Mouse (Mus musculus): ENCODE results near the gene Pes1. TPM values are rescaled to one million over a fixed set of nuclear protein-coding genes. Genes with fewer than 3 reads are reported as not detected.

Pes1 gene
- polyA plus RNA-seq, 1 experiment from 2014 or later: 73.8 TPM

DNA sequence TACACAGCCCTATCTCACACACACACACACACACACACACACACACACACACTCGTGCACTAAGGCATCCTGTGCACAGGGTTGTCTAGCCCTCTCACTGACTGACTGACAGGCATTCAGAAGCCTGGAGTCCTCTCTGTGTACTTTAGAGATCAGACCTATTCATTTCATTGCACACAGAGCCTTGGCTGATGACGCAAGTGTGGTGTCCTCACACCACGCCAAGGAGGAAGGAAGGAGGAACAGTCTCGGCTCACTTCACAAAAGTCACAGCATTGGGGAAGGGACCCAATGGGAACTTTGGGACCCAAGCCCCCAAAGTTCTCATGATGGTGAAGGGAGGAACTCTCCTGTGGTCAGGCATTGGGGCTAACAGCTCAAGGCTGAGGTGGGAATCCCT lies 33.8 kb upstream of the Pes1 start:
- no peak overlapping the region for H3K27ac ChIP-seq (ENCODE audit: low read length)
- 67% methylated on average over 4 of the region's 4 CpGs for WGBS
- H3K27me3 ChIP-seq (ENCODE audit: control insufficient read depth, insufficient read depth, low read length): no peaks in the 10 kb centered on the region
- H3K9me3 ChIP-seq (replicated peaks; ENCODE audit: control insufficient read depth, low read length): no peaks in the 10 kb centered on the region
- no peak overlapping the region for H3K4me3 ChIP-seq (replicated peaks; ENCODE audit: low read length)
- H3K4me2 ChIP-seq (ENCODE audit: low read depth, low read length): no peak overlapping the region
- no peak for ATAC-seq (ENCODE audit: insufficient read depth, low FRiP score)
- no peak overlapping the region for H3K9ac ChIP-seq (ENCODE audit: low read length)
- H3K4me1 ChIP-seq (ENCODE audit: control insufficient read depth, insufficient read depth, low read length): peaks cover 9% of the 10 kb centered on the region
- H3K36me3 ChIP-seq (ENCODE audit: control insufficient read depth, insufficient read depth, low read length): no peaks in the 10 kb centered on the region

- Histone ChIP-seq H3K9me3 (replicated peaks; ENCODE audit: control insufficient read depth, low read length) (no peaks in the 10 kb centered on the region), H3K4me2 (ENCODE audit: low read depth, low read length) (peak overlapping the region; percentile 74), H3K4me1 (ENCODE audit: control insufficient read depth, insufficient read depth, low read length) (peaks cover 9% of the 10 kb centered on the region), H3K4me3 (replicated peaks; ENCODE audit: low read length) (peak overlapping the region; percentile 58), H3K9ac (ENCODE audit: low read length) (peak overlapping the region; percentile 72), H3K36me3 (ENCODE audit: control insufficient read depth, insufficient read depth, low read length) (no peaks in the 10 kb centered on the region), H3K27me3 (ENCODE audit: control insufficient read depth, insufficient read depth, low read length) (no peaks in the 10 kb centered on the region), H3K27ac (ENCODE audit: low read length) (no peak overlapping the region)
- ATAC-seq (ENCODE audit: insufficient read depth, low FRiP score): no peak
- WGBS: 25% methylated on average over 6 of the region's 6 CpGs
Observed at GRCm38 (mm10) chr11:3930931-3931330, 32.8 kb upstream of the Pes1 start.

DNA sequence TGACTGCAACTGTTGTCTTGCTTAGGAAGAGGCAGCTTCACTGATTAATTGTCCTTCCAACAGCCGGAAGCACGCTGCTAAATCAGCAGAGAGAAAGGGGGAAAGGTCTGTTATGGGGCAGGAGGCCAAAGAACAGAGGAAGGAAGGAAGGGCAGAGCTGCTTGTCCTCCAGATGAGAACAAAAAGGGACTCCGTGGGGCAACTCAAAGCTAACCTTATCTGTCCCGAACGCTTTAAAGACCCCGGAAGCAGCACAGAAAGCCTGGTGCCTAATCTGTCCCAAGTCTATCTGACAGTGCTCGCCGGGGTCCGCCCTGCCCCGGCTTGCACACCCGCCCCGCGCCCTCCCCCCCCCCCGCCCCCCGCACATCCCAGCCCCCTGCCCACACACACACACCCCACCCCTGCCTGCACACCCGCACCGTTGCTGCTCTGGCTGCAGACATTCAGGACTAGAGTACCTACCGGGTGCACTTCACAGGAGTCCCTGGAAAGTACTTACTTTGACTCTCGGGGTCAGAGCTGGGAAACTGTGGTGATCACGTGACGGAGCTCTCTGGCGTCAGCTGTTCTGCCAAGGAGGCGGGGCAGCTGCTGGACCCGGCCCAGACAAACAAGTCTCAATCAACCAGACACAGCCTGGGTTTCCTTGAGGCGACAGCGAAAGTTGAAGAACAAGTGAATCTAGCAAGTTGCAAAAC lies 32.1 kb upstream of the Pes1 start, which contains the start of gene Tcn2:
TSS of gene Tcn2 (minus strand) at position 649 of the 701 bp plus-strand sequence.
- H3K9me3 ChIP-seq (replicated peaks; ENCODE audit: control insufficient read depth, low read length): no peaks in the 10 kb centered on the region
- H3K4me3 ChIP-seq (replicated peaks; ENCODE audit: low read length): peak within 1 kb of the TSS; percentile 58
- H3K4me1 ChIP-seq (ENCODE audit: control insufficient read depth, insufficient read depth, low read length): peaks cover 9% of the 10 kb centered on the region
- WGBS: under 1% methylated on average over 22 of the region's 26 CpGs
- H3K36me3 ChIP-seq (ENCODE audit: control insufficient read depth, insufficient read depth, low read length): no peaks in the 10 kb centered on the region
- peak; percentile 90 for ATAC-seq (ENCODE audit: insufficient read depth, low FRiP score)
- peak within 1 kb of the TSS; percentile 72 for H3K9ac ChIP-seq (ENCODE audit: low read length)
- no peak within 1 kb of the TSS for H3K27ac ChIP-seq (ENCODE audit: low read length)
- H3K27me3 ChIP-seq (ENCODE audit: control insufficient read depth, insufficient read depth, low read length): no peaks in the 10 kb centered on the region
- peak within 1 kb of the TSS; percentile 74 for H3K4me2 ChIP-seq (ENCODE audit: low read depth, low read length)

DNA sequence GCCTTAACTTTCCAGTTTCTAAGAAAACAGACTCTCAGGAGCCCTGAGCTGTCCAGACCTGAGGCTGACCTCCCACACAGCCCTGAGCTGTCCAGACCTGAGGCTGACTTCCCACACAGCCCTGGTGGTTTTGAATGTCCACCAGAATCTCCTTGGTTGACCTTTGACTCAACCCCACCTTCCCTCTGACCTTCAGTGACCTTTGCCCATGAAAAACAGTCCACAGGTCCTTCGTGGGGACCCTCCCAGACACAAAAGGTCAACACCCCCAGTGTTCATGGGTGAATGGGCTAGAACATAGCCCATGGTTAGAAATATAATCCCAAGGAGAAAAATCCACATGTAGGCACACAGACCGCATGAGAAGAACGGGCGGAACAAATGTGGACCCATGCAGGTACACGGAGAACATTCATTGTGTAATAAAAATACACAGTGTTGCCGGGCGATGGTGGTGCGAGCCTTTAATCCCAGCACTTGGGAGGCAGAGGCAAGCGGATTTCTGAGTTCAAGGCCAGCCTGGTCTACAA lies 30.0 kb upstream of the Pes1 start:
- Histone ChIP-seq H3K27me3 (ENCODE audit: control insufficient read depth, insufficient read depth, low read length) (no peaks in the 10 kb centered on the region), H3K4me1 (ENCODE audit: control insufficient read depth, insufficient read depth, low read length) (peaks cover 9% of the 10 kb centered on the region), H3K4me3 (replicated peaks; ENCODE audit: low read length) (no peak overlapping the region), H3K9ac (ENCODE audit: low read length) (no peak overlapping the region), H3K4me2 (ENCODE audit: low read depth, low read length) (no peak overlapping the region), H3K9me3 (replicated peaks; ENCODE audit: control insufficient read depth, low read length) (no peaks in the 10 kb centered on the region), H3K27ac (ENCODE audit: low read length) (no peak overlapping the region), H3K36me3 (ENCODE audit: control insufficient read depth, insufficient read depth, low read length) (no peaks in the 10 kb centered on the region)
- WGBS: 93% methylated on average over 9 of the region's 9 CpGs
- ATAC-seq (ENCODE audit: insufficient read depth, low FRiP score): no peak

DNA sequence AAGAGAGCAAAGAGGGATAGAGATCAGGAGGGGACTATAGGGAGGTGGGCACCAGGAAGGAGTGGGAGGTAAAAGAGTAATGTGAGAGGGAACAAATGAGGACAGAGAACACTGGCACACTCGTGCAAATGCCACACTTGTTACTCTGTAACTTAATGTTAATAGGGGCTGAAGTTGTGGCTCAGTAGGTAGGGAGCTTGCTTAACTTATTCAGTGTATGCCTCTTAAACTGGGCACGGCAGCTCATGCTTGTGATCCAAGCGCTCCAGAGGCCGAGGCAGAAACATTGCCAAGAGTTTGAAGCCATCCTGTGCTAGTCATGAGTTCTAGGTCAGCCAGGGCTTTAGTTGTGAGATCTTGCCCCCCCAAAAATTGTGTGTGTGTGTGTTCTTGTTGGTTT lies 28.6 kb upstream of the Pes1 start:
- Histone ChIP-seq H3K9me3 (replicated peaks; ENCODE audit: control insufficient read depth, low read length) (no peaks in the 10 kb centered on the region), H3K4me1 (ENCODE audit: control insufficient read depth, insufficient read depth, low read length) (peaks cover 9% of the 10 kb centered on the region), H3K27ac (ENCODE audit: low read length) (no peak overlapping the region), H3K36me3 (ENCODE audit: control insufficient read depth, insufficient read depth, low read length) (no peaks in the 10 kb centered on the region), H3K27me3 (ENCODE audit: control insufficient read depth, insufficient read depth, low read length) (no peaks in the 10 kb centered on the region), H3K4me3 (replicated peaks; ENCODE audit: low read length) (no peak overlapping the region), H3K9ac (ENCODE audit: low read length) (no peak overlapping the region), H3K4me2 (ENCODE audit: low read depth, low read length) (no peak overlapping the region)
- 65% methylated on average over 4 of the region's 4 CpGs for WGBS
- ATAC-seq (ENCODE audit: insufficient read depth, low FRiP score): no peak

GRCm38 (mm10) chr11:3936318-3936717 lies 27.5 kb upstream of the Pes1 start:
- Histone ChIP-seq H3K36me3 (ENCODE audit: control insufficient read depth, insufficient read depth, low read length) (no peaks in the 10 kb centered on the region), H3K27me3 (ENCODE audit: control insufficient read depth, insufficient read depth, low read length) (no peaks in the 10 kb centered on the region), H3K4me1 (ENCODE audit: control insufficient read depth, insufficient read depth, low read length) (peaks cover 3% of the 10 kb centered on the region), H3K4me2 (ENCODE audit: low read depth, low read length) (no peak overlapping the region), H3K9me3 (replicated peaks; ENCODE audit: control insufficient read depth, low read length) (no peaks in the 10 kb centered on the region), H3K9ac (ENCODE audit: low read length) (no peak overlapping the region), H3K4me3 (replicated peaks; ENCODE audit: low read length) (no peak overlapping the region), H3K27ac (ENCODE audit: low read length) (no peak overlapping the region)
- 89% methylated on average over 3 of the region's 3 CpGs for WGBS
- no peak for ATAC-seq (ENCODE audit: insufficient read depth, low FRiP score)

DNA sequence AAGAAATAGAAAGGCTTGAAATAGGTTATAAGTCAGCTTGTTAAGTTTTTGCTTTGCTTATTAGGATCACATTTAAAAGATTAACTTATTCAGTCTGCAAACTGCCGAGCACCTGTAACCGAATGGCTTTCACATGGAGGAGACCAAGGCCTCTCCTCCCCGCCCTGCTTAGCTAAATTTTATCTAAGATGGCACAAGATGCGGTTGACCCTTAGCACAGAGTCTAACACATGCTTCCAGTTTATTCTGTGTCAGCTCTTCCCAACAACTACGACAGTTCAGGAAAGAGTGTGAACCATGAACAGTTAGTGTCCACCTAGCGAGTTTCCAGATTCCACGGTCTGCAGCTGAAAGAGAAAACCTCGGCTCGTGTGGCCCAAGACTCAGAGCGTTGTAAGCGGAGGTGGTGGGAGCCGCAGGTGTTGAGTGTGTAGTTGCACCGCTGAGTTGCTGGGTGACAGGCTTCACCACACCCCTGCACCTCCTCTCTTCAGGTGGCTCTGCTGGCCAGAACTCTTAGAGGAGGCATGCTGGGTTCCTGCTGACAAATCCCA lies 26.4 kb upstream of the Pes1 start:
- Histone ChIP-seq H3K4me1 (ENCODE audit: control insufficient read depth, insufficient read depth, low read length) (no peaks in the 10 kb centered on the region), H3K36me3 (ENCODE audit: control insufficient read depth, insufficient read depth, low read length) (no peaks in the 10 kb centered on the region), H3K9me3 (replicated peaks; ENCODE audit: control insufficient read depth, low read length) (no peaks in the 10 kb centered on the region), H3K4me3 (replicated peaks; ENCODE audit: low read length) (no peak overlapping the region), H3K27me3 (ENCODE audit: control insufficient read depth, insufficient read depth, low read length) (no peaks in the 10 kb centered on the region), H3K27ac (ENCODE audit: low read length) (no peak overlapping the region), H3K4me2 (ENCODE audit: low read depth, low read length) (no peak overlapping the region), H3K9ac (ENCODE audit: low read length) (no peak overlapping the region)
- no peak for ATAC-seq (ENCODE audit: insufficient read depth, low FRiP score)
- WGBS: 67% methylated on average over 13 of the region's 13 CpGs

DNA sequence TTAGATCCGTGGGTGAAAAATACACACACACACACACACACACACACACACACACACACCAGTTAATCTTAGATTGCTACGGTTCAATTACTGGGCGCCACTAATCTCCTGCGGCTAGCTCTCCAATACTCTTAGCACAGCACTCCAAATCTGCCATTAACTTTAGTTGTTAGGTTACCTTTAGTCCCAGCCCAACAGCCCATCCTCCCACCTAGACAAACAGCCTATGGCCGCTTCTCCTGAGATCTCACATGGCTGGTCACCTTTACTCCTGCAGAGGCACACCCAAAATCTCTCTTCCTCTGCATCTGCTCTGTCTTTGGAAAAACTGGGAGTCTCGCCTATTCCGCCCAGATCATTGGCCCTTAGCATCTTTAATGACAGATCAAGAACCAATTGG lies 22.4 kb upstream of the Pes1 start:
- Histone ChIP-seq H3K36me3 (ENCODE audit: control insufficient read depth, insufficient read depth, low read length) (no peaks in the 10 kb centered on the region), H3K27me3 (ENCODE audit: control insufficient read depth, insufficient read depth, low read length) (no peaks in the 10 kb centered on the region), H3K4me3 (replicated peaks; ENCODE audit: low read length) (no peak overlapping the region), H3K4me1 (ENCODE audit: control insufficient read depth, insufficient read depth, low read length) (no peaks in the 10 kb centered on the region), H3K9me3 (replicated peaks; ENCODE audit: control insufficient read depth, low read length) (no peaks in the 10 kb centered on the region), H3K9ac (ENCODE audit: low read length) (no peak overlapping the region), H3K27ac (ENCODE audit: low read length) (no peak overlapping the region), H3K4me2 (ENCODE audit: low read depth, low read length) (no peak overlapping the region)
- 79% methylated on average over 7 of the region's 7 CpGs for WGBS
- no peak for ATAC-seq (ENCODE audit: insufficient read depth, low FRiP score)

DNA sequence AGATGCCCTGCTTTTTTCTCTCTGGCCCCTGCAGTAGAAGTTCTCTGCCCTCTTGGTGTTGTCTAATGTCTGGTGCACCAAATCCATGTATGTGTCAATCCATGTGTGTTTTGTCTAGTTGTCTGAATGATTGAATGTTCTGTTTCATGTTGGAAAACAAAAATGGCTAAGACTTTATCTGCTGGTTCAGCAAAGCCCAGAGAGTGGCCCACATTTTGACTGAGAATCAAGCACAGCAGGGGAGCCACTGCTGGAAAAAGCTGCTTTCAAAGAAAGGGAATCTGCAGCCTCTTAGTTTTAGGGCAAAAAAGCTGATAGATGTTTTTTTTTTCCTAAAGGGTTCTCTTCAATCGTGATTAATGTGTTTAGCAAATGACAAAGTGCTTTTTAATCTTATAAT lies 17.4 kb upstream of the Pes1 start:
- Histone ChIP-seq H3K27me3 (ENCODE audit: control insufficient read depth, insufficient read depth, low read length) (no peaks in the 10 kb centered on the region), H3K4me3 (replicated peaks; ENCODE audit: low read length) (no peak overlapping the region), H3K4me2 (ENCODE audit: low read depth, low read length) (no peak overlapping the region), H3K9ac (ENCODE audit: low read length) (no peak overlapping the region), H3K4me1 (ENCODE audit: control insufficient read depth, insufficient read depth, low read length) (no peaks in the 10 kb centered on the region), H3K9me3 (replicated peaks; ENCODE audit: control insufficient read depth, low read length) (no peaks in the 10 kb centered on the region), H3K36me3 (ENCODE audit: control insufficient read depth, insufficient read depth, low read length) (no peaks in the 10 kb centered on the region), H3K27ac (ENCODE audit: low read length) (no peak overlapping the region)
- no peak for ATAC-seq (ENCODE audit: insufficient read depth, low FRiP score)
- WGBS: 21% methylated on average over 1 of the region's 1 CpGs

Data from stomach, embryonic 16.5 days (tissue).